Mouse (Mus musculus) stomach, embryonic 16.5 days (tissue): ENCODE measurements around the gene Gpr33. TPM values are rescaled to one million over a fixed set of nuclear protein-coding genes. Genes with fewer than 3 reads are reported as not detected.

Experiments
- polyA plus RNA-seq: library from polyadenylated mRNA; unstranded; fragments of >200 nt; fragmentation: Nextera tagmentation; extraction: Ambion mirVana; gene quantifications from 2 replicates; pipeline ENCODE4 v1.2.1, GENCODE M21; 2015

The Gpr33 gene
- polyA plus RNA-seq, 1 experiment from 2014 or later, result not detected

Other genes starting within 250 kb of the Gpr33 start
- gene Hectd1, start 198.5 kb downstream of the Gpr33 start, polyA plus RNA-seq, result 36.7 and 37.4 TPM in 2 replicates
- 12.8 and 13.2 TPM in 2 replicates for gene Heatr5a, start 56.7 kb downstream of the Gpr33 start, polyA plus RNA-seq
- 21.1 and 23.9 TPM in 2 replicates for gene Dtd2, start 21.6 kb downstream of the Gpr33 start, polyA plus RNA-seq
- gene Nubpl, start 69.7 kb upstream of the Gpr33 start, polyA plus RNA-seq, result 9.3 and 9.6 TPM in 2 replicates